Mouse (Mus musculus) kidney, adult 10 weeks (tissue): ENCODE measurements around the gene Itpr3. TPM values are rescaled to one million over a fixed set of nuclear protein-coding genes. Genes with fewer than 3 reads are reported as not detected.

ENCODE experiments used
- polyA plus RNA-seq: library from polyadenylated mRNA; stranded (reverse); fragments of 350-450 nt; fragmentation: Illumina TruSeq; extraction: RNeasy Lipid Tissue Mini Kit (QIAGEN cat#74804); gene quantifications from one replicate; pipeline ENCODE4 v1.2.3, GENCODE M21; 2014; ENCODE audit warnings: low read depth, low replicate concordance

The Itpr3 gene
- 0.28 TPM for polyA plus RNA-seq

DNA sequence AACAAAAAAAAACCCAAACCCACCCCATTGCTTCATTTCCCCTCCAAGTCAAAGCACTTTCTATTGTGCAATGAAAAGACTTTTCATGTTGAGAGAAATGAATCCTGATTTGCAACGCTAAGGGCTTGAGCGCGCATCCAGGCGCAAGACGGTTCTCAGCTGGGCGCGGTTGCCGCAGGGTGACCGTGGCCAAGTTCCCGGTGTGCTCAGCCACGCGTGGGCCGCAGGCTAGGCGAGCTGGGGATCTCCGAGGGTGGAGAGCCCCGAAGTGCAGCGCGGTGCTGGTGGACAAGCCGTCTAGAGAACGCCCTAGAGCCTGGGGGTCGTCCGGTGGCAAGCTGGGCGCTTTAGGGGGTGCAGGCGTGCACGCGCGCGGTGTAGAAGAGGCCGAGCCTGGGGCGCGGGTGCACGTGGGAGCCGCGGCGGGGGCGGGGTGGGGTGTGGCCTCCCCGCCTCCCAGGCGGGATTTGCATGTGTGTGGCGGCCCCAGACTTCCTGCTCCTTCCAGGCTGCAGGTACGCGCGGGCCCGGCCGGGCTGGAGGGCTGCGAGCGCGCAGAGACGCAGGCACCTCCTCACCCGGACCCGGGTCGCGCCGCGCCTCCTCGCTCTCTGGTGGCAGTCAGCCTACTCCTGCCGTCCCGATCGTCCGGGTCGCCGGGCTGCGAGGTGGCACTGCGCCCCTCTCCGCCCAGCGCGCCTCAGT, at the start of gene Itpr3:
TSS of gene Itpr3 (plus strand) at position 493 of the 705 bp plus-strand sequence.

DNA sequence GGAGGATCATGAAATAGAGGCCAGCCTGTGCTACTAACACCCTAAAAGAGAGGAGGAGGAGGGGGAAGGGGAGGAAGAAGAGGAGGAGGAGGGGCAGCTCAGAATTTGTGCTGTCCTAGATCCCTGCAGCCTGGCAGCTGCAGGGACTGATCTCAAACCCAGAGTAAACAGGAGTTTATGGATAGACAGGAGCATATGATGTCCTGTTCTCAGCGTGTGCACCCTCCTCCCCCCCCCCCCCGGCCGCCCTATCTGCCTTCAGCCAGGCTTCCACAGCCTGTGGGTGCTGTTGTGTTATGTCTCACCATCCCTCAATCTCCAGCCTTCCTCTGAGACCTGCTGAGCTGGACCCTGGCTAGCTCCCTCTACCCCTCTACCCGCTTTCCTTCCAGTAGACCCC, 28.2 kb upstream of the Itpr3 start, which contains the start of gene Bak1:
TSS of gene Bak1 (minus strand) at position 101 of the 400 bp plus-strand sequence.

DNA sequence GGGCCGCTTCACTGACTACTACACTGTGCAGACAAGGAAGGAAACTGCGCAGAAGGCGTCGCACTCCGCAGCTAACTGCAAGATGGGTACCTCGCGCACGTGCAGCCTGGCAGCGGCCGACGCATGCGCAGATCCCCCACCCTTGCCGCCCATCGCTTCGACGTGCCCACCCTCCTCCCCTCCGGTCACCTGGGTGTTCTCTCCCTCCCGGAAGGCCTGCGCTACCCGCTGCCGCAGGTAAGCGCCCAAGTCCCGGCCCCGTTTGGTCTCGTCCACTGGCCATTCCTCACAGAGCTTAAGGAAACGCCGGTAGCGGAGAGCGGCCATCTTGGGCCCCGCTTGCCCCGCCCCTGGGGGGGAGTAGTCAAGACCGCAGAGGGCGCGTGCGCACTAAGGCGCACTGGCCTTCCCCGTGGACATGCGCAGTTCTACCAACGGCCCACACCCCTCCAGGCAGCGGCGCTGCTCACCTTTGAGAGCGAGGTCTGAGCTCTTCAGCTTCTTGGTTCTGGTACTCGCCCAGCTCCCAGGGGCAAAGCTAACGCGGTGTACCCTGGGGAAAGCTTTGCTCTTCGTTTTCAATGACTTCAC, 76.5 kb downstream of the Itpr3 start, which contains the start of gene Uqcc2:
TSS of gene Uqcc2 (minus strand) at position 366 of the 591 bp plus-strand sequence.

DNA sequence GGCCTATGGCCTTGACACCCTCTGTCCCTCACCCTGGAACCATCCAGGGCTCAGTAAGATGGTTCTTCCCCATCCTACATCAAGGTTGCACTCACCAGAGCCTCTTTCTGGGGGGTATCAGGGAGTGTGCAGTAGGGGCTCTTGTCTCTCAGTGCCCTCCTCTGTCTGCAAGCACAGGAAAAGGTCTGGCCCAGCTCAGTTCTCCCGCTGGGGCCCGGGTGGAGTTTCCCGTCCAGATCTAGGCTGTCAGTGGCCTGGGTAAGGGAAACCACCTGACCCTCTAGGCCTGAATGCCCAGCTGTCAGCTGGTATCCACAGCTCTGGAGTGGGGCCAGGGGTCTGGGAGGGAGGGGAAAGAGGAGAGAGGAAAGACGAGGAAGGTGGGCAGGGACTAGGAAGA, 110.4 kb downstream of the Itpr3 start, which contains the start of gene Ip6k3:
TSS of gene Ip6k3 (minus strand) at position 251 of the 400 bp plus-strand sequence.

Other genes with a start within 250 kb of the Itpr3 start
- gene Nkx2-5, start 212.3 kb upstream of the Itpr3 start, polyA plus RNA-seq, result not detected
- not detected for gene Kifc5b, start 140.2 kb upstream of the Itpr3 start, polyA plus RNA-seq
- gene Phf1, start 124.3 kb upstream of the Itpr3 start, polyA plus RNA-seq, result 1.3 TPM
- 14.8 TPM for gene Cuta, start 117.7 kb upstream of the Itpr3 start, polyA plus RNA-seq
- 0.57 TPM for gene Syngap1, start 116.1 kb upstream of the Itpr3 start, polyA plus RNA-seq
- 10.8 TPM for gene Zbtb9, start 84.1 kb upstream of the Itpr3 start, polyA plus RNA-seq
- gene Bak1, start 28.3 kb upstream of the Itpr3 start, polyA plus RNA-seq, result 0.36 TPM
- 5.7 TPM for gene Uqcc2, start 76.6 kb downstream of the Itpr3 start, polyA plus RNA-seq
- gene Ip6k3, start 110.5 kb downstream of the Itpr3 start, polyA plus RNA-seq, result 0.16 TPM
- 1.3 TPM for gene Lemd2, start 147.2 kb downstream of the Itpr3 start, polyA plus RNA-seq